Mouse (Mus musculus) G1E-ER4 (cell line): Measurements from ENCODE around the gene Tamm41. TPM values are rescaled to one million over a fixed set of nuclear protein-coding genes. Genes with fewer than 3 reads are reported as not detected.

Experiments
- GATA1 ChIP-seq: IDR thresholded peaks from one replicate; pipeline ENCODE4 v1.8.0; 2012; ENCODE audit warnings: low read length, inconsistent platforms
- polyA plus RNA-seq: library from polyadenylated mRNA; stranded (reverse); fragments of >175 nt; gene quantifications from 2 replicates; pipeline ENCODE4 v1.2.3, GENCODE M21; 2012

Gene Tamm41
- polyA plus RNA-seq, 1 experiment, result 63.4 TPM

DNA sequence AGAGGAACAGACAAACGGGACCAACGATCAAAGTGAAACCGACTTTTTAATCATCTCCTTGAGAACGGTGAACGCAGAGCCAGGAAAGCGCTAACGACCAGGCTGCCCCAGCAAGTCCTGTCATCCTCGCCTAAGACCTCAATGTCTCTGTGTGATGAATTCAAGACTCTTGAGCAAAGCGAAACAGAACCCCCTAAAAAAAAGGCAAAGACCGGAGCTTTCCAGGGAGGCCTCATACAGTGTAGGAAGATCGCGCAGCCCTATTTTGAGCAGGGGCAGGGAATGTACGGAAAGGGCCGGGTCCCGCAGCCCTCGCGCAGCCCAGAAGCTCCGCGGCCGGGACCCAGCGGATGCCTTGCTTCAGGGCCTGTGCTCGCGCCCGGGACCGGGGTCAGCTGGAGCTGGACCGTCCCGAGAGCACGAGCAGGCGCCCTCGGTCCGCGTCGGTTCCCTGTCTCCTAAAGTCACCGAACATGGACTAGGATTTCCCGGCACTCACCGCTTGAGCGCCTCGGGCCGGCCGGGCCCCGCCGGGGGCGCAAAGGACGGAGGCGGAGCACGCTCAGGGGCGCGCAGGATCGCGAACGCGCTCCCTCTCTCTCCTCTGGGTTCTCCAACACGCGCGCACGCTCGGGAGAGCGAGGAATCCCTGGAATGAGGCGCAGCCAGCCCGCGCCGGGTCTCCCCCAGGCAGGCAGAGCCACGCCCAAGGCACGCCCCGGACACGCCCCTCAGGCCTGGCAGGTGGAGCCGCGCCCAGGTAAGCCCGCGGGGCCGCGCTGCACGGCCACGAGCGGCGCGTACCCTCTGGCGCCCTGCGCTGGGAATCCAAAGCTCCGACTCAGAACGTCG lies 69.1 kb downstream of the Tamm41 start:
- TF ChIP-seq GATA1, result no peak

DNA sequence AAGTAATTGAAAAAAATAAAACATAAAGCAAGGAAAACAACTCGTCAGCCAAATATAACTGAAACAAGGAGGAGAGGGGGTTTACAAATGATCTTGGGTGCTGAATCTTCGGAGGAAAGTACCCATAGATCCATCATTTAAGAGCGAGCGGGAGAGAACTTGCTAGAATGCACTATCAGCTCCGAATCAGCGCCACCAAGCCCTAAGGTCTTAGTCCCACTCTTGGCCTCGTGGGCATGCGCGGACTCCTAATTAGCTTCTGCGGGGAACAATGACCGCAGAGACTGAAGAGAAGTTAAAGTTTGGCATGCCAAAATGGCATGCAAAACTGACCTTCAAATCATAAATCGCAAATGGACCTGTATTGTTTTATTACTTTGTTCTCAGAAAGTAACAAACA lies 70.1 kb downstream of the Tamm41 start:
- no peak for TF ChIP-seq GATA1

DNA sequence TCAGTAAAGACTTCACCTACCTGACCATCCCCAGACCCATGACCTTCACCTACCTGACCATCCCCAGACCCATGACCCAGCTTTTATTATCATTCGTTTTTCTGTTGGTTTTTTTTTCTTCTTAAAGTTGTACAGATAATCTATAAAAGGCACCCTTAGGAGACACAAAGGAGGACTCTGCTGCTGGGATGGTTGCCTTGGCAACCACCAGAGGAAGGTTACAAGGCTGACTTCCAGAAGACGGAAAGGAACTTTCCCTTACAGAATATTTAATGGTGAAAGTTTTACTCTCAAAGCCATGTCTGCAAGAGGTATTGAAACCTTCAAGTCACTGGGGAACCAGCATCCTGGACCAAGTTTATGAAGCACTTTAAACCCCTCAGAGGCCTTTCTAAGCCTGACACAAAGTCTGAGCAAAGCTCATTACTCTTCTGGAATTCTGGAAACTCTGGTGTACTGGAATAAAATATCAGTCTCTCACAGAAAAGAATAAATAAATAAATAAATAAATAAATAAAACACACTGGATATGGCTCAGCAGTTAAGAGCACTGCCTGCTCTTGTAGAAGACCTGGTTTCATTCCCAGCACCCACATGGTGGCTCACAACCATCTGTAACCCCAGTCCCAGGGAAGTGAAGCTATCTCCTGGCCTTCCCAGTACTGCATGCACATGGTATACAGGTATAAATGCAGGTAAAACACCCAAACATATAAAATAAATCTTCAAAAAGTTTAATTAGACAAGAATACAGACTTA lies 71.1 kb downstream of the Tamm41 start:
- TF ChIP-seq GATA1, result no peak

DNA sequence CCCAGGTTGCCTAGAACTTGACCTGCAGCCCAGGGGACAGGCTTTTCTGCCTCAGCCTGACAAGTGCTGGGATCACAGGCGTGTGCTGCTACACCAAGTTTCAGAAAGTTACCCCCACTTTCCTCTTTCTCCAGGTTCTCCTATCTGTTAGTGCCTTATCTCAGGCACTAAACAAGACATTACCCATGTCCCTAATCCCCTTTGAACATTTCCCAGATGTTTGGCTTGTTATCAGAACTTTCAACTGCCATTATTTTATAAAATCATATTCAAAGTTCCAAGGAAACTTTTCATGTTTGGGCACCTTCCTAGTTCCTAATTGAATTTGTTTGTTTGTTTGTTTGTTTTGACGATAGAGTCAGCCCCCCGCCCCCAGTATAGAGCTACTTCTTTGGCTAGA lies 71.9 kb downstream of the Tamm41 start:
- no peak for TF ChIP-seq GATA1

DNA sequence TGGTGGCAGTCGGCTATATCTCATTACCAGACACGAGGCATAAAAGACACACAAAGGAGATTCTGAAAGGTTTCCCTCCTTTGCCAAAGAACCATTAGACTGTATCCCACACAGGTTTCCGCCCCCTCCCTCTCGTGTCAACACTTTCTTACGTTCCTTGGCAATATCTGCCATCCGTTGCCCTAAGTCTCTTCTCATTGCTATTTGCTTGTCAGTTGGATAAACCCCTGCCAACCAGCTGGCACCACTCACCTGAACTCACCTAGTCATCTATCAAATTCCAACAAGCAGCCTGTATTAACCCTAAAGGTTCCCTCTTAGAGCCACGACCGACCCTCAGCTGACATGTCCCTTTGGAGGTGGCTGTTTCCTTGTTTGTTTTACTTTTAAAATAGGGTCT lies 72.3 kb downstream of the Tamm41 start:
- no peak for TF ChIP-seq GATA1

DNA sequence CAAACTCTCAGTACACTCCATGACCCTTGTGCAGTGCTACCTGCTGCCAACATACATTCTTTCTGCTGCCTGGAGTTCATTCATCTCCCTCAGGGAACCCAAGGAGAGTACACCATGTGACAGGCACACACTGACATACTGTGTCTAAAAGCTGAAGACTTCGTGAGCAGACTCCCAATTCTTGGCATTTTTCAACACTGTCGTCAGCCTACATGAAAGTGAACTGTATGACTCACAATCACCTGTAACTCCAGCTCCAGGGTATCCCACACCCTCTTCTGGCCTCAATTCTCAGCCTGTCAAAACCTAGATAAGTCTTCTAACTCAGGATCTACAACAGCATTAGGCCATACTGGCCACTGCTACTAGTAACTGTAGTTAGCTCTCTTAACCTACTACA lies 73.4 kb downstream of the Tamm41 start:
- no peak for TF ChIP-seq GATA1

DNA sequence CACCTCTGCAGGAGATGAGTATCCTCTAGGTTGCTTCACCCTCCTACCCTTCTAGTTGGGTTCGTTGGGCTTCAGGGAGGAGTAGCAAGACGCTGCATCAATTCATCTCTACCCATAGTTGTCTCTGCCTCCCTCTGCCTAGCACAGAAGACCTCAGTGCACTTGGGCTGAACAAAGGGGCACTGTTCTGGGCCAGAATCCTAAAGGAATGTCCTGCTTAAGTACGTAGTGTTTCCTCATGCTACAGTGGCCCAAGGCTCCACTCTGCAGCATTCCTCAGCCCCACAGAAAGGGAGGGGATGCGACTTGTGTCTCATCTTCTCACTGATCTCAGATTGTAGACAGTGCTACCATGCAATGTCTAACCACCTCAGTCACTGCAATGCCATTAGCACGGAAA lies 74.0 kb downstream of the Tamm41 start:
- no peak for TF ChIP-seq GATA1

DNA sequence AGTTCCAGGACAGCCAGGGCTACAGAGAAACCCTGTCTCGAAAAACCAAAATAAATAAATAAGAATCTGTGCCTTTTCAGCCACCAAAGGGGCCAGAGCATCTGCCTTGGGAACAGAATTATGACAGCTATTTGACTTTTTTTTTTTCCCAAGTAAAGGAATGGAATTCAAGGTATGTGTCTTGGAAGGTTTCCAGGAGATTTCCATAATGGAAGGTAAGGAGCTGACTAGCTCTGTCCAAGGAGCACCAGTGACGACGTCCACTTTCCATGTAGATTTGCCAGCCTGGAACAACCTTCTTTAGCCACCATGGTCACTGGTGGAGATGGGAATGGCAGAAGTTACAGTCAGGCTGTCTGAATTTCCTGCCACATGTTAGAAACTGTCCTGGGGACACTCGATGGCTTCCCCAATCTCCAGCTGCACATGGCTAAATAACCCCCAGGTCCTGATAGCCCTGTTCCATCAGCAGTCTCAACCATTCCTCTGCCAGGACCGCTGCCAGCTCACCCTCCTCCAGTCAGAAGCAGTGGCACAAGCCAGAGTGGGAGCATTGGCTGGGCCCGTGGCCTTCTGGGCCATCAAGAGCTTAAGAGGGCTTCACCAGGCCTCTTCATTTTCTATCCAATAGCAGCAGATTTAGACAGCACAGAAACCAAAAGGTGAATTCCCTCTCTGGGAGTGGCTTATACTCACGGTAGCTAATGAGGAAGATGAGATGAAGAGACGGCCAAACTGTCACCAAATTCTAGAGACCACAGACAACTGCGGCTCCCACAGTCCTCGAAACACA lies 76.2 kb downstream of the Tamm41 start:
- TF ChIP-seq GATA1, result no peak

DNA sequence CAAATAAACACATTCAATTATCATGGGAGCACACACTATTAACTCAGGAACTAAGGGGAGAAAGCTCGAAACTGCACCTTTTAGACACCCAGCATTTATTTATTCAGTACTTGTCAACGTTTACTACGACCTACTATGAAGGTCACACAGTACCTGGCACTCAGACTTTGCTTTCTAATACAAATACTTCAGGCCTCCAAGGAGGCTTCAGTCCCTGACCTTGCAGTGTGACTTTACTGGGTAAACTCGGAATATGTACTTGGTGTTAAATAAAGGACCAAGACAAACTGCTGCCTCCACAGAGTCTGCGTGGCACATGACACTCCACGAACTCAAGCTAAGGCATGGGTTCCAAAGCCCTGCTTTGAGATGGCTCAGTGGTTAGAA lies 78.7 kb downstream of the Tamm41 start:
- TF ChIP-seq GATA1, result no peak

DNA sequence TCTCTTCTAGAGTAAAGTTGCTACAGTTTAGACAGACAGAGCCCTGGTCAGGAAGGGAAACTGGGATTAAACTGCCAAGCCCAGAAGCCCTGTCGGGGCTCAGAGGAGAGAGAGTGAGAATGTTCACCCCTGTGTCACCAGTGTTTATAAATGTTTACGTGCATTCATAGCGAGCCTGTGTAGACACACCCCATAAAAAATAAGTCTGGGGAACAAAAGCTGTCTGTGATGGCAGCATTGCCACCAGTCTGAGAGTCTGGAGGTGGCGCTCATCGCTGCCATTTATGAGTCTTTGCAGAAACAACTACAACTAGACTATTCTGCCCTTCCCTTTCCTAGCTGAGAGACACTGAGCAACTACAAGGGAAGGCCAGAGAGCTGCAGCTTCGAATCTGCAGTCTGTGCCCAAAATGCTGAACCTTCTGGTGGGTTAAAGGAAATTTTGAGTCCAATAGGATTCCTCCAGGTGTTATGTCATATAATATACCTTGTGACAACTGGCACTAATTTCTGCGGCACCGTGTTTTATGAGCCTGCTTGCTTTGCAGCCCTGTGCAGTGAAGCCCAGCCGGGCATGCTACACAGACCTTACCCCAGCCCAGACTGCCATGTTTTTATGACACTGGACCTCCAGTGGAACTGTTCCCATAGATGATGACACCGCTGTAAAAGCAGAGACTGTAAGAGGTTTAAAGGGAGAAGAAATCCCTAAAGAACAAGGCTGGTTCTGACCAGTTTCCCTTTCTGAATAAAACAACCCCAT lies 79.2 kb downstream of the Tamm41 start:
- no peak for TF ChIP-seq GATA1

DNA sequence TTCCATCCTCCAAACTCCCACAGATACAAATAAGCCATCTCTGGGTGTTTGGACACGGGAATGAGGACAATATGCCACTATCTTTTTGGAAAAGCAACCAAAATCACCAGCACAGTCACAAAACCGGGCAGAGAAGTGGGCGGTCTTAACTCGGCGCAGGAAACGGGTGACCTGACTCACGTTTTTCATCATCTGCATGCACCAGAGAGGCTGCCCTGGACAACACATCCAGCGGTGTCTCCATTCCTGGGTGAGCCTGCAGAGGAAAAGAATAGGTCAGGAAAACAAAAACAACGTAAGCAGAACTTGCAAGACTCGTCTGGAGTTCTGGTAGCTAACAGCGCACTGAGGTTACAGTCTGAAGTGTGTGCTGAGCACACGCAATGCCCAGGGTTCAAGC lies 79.9 kb downstream of the Tamm41 start:
- TF ChIP-seq GATA1, result no peak

DNA sequence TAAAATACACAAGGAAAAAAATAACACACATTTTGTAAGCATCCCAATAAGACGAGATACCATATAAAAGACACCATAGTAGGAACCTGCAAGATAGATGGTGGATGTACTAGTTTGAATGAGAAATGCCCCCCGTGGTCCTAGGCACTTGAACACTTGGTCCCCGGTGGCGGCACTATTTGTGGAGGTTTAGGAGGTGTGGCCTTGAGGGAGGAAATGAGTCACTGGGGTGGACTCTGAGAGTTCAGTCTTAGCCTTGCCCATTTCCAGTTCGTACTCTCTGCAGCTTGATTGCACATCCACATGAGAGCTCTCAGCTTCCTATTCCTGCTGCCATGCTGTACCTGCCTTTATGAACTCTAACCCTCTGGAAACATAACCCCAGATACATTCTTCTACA lies 83.2 kb downstream of the Tamm41 start:
- TF ChIP-seq GATA1, result no peak

Other genes with a start within 250 kb of the Tamm41 start
- 28.2 and 30.8 TPM in 2 replicates for gene Vgll4, start 67.9 kb downstream of the Tamm41 start, polyA plus RNA-seq
- gene Syn2, start 97.0 kb upstream of the Tamm41 start, polyA plus RNA-seq, result not detected in 2 replicates
- not detected in 2 replicates for gene Gm17482, start 189.5 kb upstream of the Tamm41 start, polyA plus RNA-seq
- not detected in 2 replicates for gene Timp4, start 214.3 kb upstream of the Tamm41 start, polyA plus RNA-seq